In genomic region chr5:148272771-148273170, GRCm38 (mm10) we compare ENCODE assay signal across 33 mouse cellular contexts.
A peak's percentile ranks its signal among the peaks of the same experiment; 100 is the strongest.
DNase-seq lines count a peak whose midpoint lies in the region; ATAC-seq and TF ChIP-seq lines count a peak whose summit lies in the region.
"Had no signal": no experiment of that assay in that cellular context is flagged by ENCODE, and none has a peak within 500 bp of the region (broad histone marks: within the 10 kb centered on the region; RNA-seq: fewer than 3 reads in every experiment).

No protein-coding gene starts in this region.

- peaks cover 11% of the 10 kb centered on the region for H3K36me3 ChIP-seq in heart, embryonic 12.5 days
- peaks cover 11% of the 10 kb centered on the region; the same call in 1 of the 2 replicates for H3K36me3 ChIP-seq in heart, postnatal 0 days (replicated peaks; ENCODE audit: control insufficient read depth, insufficient read depth, low read length)
- no peaks in the 10 kb centered on the region for H3K36me3 ChIP-seq in myocyte (ENCODE audit: control insufficient read depth, insufficient read depth)
- no peaks in the 10 kb centered on the region for H3K36me3 ChIP-seq in forebrain, embryonic 15.5 days
- no peaks in the 10 kb centered on the region for H3K36me3 ChIP-seq in forebrain, embryonic 14.5 days (ENCODE audit: control insufficient read depth, insufficient read depth, low read length)
- H3K36me3 ChIP-seq: embryonic facial prominence, embryonic 10.5 days; embryonic facial prominence, embryonic 15.5 days; hindbrain, embryonic 15.5 days; kidney, embryonic 15.5 days; limb, embryonic 13.5 days; lung, embryonic 15.5 days; midbrain, embryonic 13.5 days; stomach, embryonic 15.5 days had no signal

- H3K9me3 ChIP-seq in heart, embryonic 12.5 days (replicated peaks), result 0 out of 2 replicates have a peak, but pooled peaks cover 2% of the 10 kb centered on the region
- no peaks in the 10 kb centered on the region for H3K9me3 ChIP-seq in heart, postnatal 0 days (replicated peaks; ENCODE audit: control insufficient read depth, low read length)
- H3K9me3 ChIP-seq in forebrain, embryonic 15.5 days, result no peaks in the 10 kb centered on the region
- no peaks in the 10 kb centered on the region for H3K9me3 ChIP-seq in forebrain, embryonic 14.5 days (replicated peaks; ENCODE audit: control insufficient read depth, low read length)
- H3K9me3 ChIP-seq: embryonic facial prominence, embryonic 10.5 days; embryonic facial prominence, embryonic 15.5 days; hindbrain, embryonic 15.5 days; kidney, embryonic 15.5 days; limb, embryonic 13.5 days; lung, embryonic 15.5 days; midbrain, embryonic 13.5 days; stomach, embryonic 15.5 days had no signal

- peak overlapping the region; percentile 24 for H3K4me2 ChIP-seq in heart, embryonic 12.5 days
- H3K4me2 ChIP-seq in heart, postnatal 0 days (ENCODE audit: low read depth, low read length), result 0 out of 2 replicates have a peak overlapping the region, but pooled peaks have one; percentile 15
- H3K4me2 ChIP-seq in myocyte (ENCODE audit: low read depth), result peak overlapping the region; percentile 27
- no peak overlapping the region for H3K4me2 ChIP-seq in forebrain, embryonic 15.5 days (replicated peaks)
- no peak overlapping the region for H3K4me2 ChIP-seq in forebrain, embryonic 14.5 days (ENCODE audit: low read length)
- H3K4me2 ChIP-seq: embryonic facial prominence, embryonic 15.5 days; hindbrain, embryonic 15.5 days; kidney, embryonic 15.5 days; limb, embryonic 13.5 days; liver, embryonic 11.5 days; lung, embryonic 15.5 days; midbrain, embryonic 13.5 days; stomach, embryonic 15.5 days had no signal

- peaks cover 51% of the 10 kb centered on the region for H3K4me1 ChIP-seq in heart, embryonic 12.5 days (replicated peaks)
- H3K4me1 ChIP-seq in heart, postnatal 0 days (ENCODE audit: control insufficient read depth, insufficient read depth), result peaks cover 28% of the 10 kb centered on the region
- no peaks in the 10 kb centered on the region for H3K4me1 ChIP-seq in forebrain, embryonic 15.5 days
- no peaks in the 10 kb centered on the region for H3K4me1 ChIP-seq in forebrain, embryonic 14.5 days (ENCODE audit: control insufficient read depth, insufficient read depth, low read length)
- H3K4me1 ChIP-seq: embryonic facial prominence, embryonic 10.5 days; embryonic facial prominence, embryonic 15.5 days; hindbrain, embryonic 15.5 days; kidney, embryonic 15.5 days; lung, embryonic 15.5 days; megakaryocyte, embryonic 14.5 days; midbrain, embryonic 13.5 days; stomach, embryonic 15.5 days had no signal

- DNase-seq in lung, postnatal 36 days, result peak; percentile 1
- no peak for DNase-seq in lung, postnatal 10 days
- peak; percentile 84 for DNase-seq in heart, postnatal 0 days (ENCODE audit: low spot score)
- no peak for DNase-seq in forebrain, embryonic 14.5 days (ENCODE audit: low spot score)
- no peak for DNase-seq in ovary, adult 18-20 months (ENCODE audit: low spot score)
- DNase-seq: adrenal gland, adult 2 months; adrenal gland, postnatal 36 days; B cell, adult 2 months; cerebellum, adult 2 months; cerebellum, postnatal 25 days; gastrocnemius, adult 2 months; gastrocnemius, postnatal 36 days; kidney, adult 11 months; kidney, postnatal 25 days; retina, postnatal 1 day; right cerebral cortex, postnatal 14 days had no signal

- no peak for TF ChIP-seq POLR2A in myocyte (IDR thresholded peaks at IDR 0.05; ENCODE audit: insufficient read length, low read depth)

- no peak for ATAC-seq in heart, embryonic 12.5 days (ENCODE audit: insufficient number of reproducible peaks, low FRiP score)
- ATAC-seq in heart, postnatal 0 days (ENCODE audit: insufficient read depth, low read depth), result peak; percentile 71
- ATAC-seq in forebrain, embryonic 15.5 days (replicated peaks), result no peak
- ATAC-seq in forebrain, embryonic 14.5 days, result no peak
- ATAC-seq: activated CD4-positive, CD25-positive, alpha-beta regulatory T cell, adult 4 months; forebrain, embryonic 16.5 days; midbrain, embryonic 13.5 days had no signal

- TF ChIP-seq EP300 in heart, postnatal 0 days (IDR thresholded peaks at IDR 0.05; ENCODE audit: low read depth), result no peak; the same call in 1 of the 2 replicates

- H3K79me2 ChIP-seq in myocyte (ENCODE audit: control insufficient read depth, insufficient read depth), result no peaks in the 10 kb centered on the region

- 42% methylated on average over 6 of the region's 6 CpGs for WGBS in heart, embryonic 12.5 days
- WGBS in heart, postnatal 0 days, result 24% methylated on average over 6 of the region's 6 CpGs
- 83% methylated on average over 6 of the region's 6 CpGs for WGBS in forebrain, embryonic 15.5 days
- 95% methylated on average over 6 of the region's 6 CpGs for WGBS in forebrain, embryonic 14.5 days

- no peak overlapping the region for H3K4me3 ChIP-seq in heart, embryonic 12.5 days
- H3K4me3 ChIP-seq in heart, postnatal 0 days (ENCODE audit: low read depth, low read length), result no peak overlapping the region
- no peak overlapping the region for H3K4me3 ChIP-seq in myocyte
- no peak overlapping the region for H3K4me3 ChIP-seq in forebrain, embryonic 15.5 days
- H3K4me3 ChIP-seq in forebrain, embryonic 14.5 days (ENCODE audit: low read depth, low read length), result no peak overlapping the region
- H3K4me3 ChIP-seq: embryonic facial prominence, embryonic 10.5 days; embryonic facial prominence, embryonic 15.5 days; gastrocnemius, adult 2 months; hindbrain, embryonic 15.5 days; kidney, embryonic 15.5 days; left cerebral cortex, adult 2 months; limb, embryonic 13.5 days; lung, embryonic 15.5 days; megakaryocyte, embryonic 14.5 days; midbrain, embryonic 13.5 days; stomach, embryonic 15.5 days had no signal

- no peak for TF ChIP-seq CTCF in heart, postnatal 0 days (IDR thresholded peaks at IDR 0.05; ENCODE audit: low read depth)

- H3ac ChIP-seq in myocyte (ENCODE audit: control insufficient read depth, insufficient read length), result no peak overlapping the region

- H3K9ac ChIP-seq in heart, embryonic 12.5 days, result 0 out of 2 replicates have a peak overlapping the region, but pooled peaks have one; percentile 18
- H3K9ac ChIP-seq in heart, postnatal 0 days (replicated peaks; ENCODE audit: low read depth, low read length), result no peak overlapping the region
- no peak overlapping the region for H3K9ac ChIP-seq in forebrain, embryonic 15.5 days (replicated peaks)
- H3K9ac ChIP-seq in forebrain, embryonic 14.5 days (ENCODE audit: low read length), result no peak overlapping the region
- H3K9ac ChIP-seq: embryonic facial prominence, embryonic 15.5 days; hindbrain, embryonic 15.5 days; kidney, embryonic 15.5 days; limb, embryonic 13.5 days; lung, embryonic 15.5 days; midbrain, embryonic 13.5 days; stomach, embryonic 15.5 days had no signal

- H3K27ac ChIP-seq in heart, embryonic 12.5 days (ENCODE audit: poor library complexity, severe bottlenecking), result peak overlapping the region; percentile 98
- peak overlapping the region; percentile 98 for H3K27ac ChIP-seq in heart, postnatal 0 days (ENCODE audit: low read depth)
- H3K27ac ChIP-seq in forebrain, embryonic 15.5 days (replicated peaks), result no peak overlapping the region
- no peak overlapping the region for H3K27ac ChIP-seq in forebrain, embryonic 14.5 days (ENCODE audit: low read depth, low read length)
- H3K27ac ChIP-seq: embryonic facial prominence, embryonic 10.5 days; embryonic facial prominence, embryonic 15.5 days; gastrocnemius, adult 2 months; hindbrain, embryonic 15.5 days; kidney, embryonic 15.5 days; left cerebral cortex, adult 2 months; limb, embryonic 13.5 days; lung, embryonic 15.5 days; midbrain, embryonic 13.5 days; stomach, embryonic 15.5 days had no signal

- H3K27me3 ChIP-seq in heart, embryonic 12.5 days (replicated peaks), result no peaks in the 10 kb centered on the region
- no peaks in the 10 kb centered on the region for H3K27me3 ChIP-seq in heart, postnatal 0 days (ENCODE audit: control insufficient read depth, insufficient read depth, low read length)
- no peaks in the 10 kb centered on the region for H3K27me3 ChIP-seq in myocyte (ENCODE audit: control insufficient read depth, insufficient read depth, insufficient read length)
- no peaks in the 10 kb centered on the region for H3K27me3 ChIP-seq in forebrain, embryonic 15.5 days
- H3K27me3 ChIP-seq in forebrain, embryonic 14.5 days (replicated peaks; ENCODE audit: control insufficient read depth, insufficient read depth, low read length), result no peaks in the 10 kb centered on the region
- H3K27me3 ChIP-seq: CH12.LX; embryonic facial prominence, embryonic 15.5 days; hindbrain, embryonic 15.5 days; kidney, embryonic 15.5 days; limb, embryonic 13.5 days; lung, embryonic 15.5 days; megakaryocyte, embryonic 14.5 days; midbrain, embryonic 13.5 days; stomach, embryonic 15.5 days had no signal

TF ChIP-seq in myocyte, 11 proteins besides CTCF, POLR2A, EP300 and RAD21:
- TF ChIP-seq TCF12 (IDR thresholded peaks at IDR 0.05; ENCODE audit: insufficient read depth, poor library complexity, severe bottlenecking) (no peak), MYOD1 (IDR thresholded peaks at IDR 0.05; ENCODE audit: control insufficient read depth in 1 of 3, insufficient read length in 2 of 3, low read depth in 2 of 3) (no peak), MYOG (IDR thresholded peaks at IDR 0.05; ENCODE audit: control insufficient read depth in 1 of 3, insufficient read depth in 1 of 3, insufficient read length in 2 of 3, low read depth in 2 of 3) (no peak), TCF3 (IDR thresholded peaks at IDR 0.05; ENCODE audit: insufficient read length, low read depth) (no peak), POLR2AphosphoS2 (IDR thresholded peaks at IDR 0.05; ENCODE audit: insufficient read length, low read depth) (no peak), CEBPB (IDR thresholded peaks at IDR 0.05; ENCODE audit: insufficient read depth, poor library complexity, severe bottlenecking) (no peak), MAX (IDR thresholded peaks at IDR 0.05; ENCODE audit: low read depth) (no peak), SRF (IDR thresholded peaks at IDR 0.05; ENCODE audit: control insufficient read depth, insufficient read length, low read depth) (no peak), E2F4 (IDR thresholded peaks at IDR 0.05; ENCODE audit: insufficient read depth) (no peak), USF1 (IDR thresholded peaks at IDR 0.05; ENCODE audit: low read depth) (no peak), REST (IDR thresholded peaks at IDR 0.05; ENCODE audit: insufficient read depth, insufficient read length) (no peak)

Comparison
In these comparisons a context has a peak if more than half of its experiments do, and no peak if none do; other contexts are left out.
1. DNase-seq: peak in lung, postnatal 36 days (single experiment) and heart, postnatal 0 days (single experiment); none in lung, postnatal 10 days (single experiment), forebrain, embryonic 14.5 days (single experiment) and ovary, adult 18-20 months (single experiment).
2. H3K27ac ChIP-seq: peak in heart, embryonic 12.5 days (single experiment) and heart, postnatal 0 days (single experiment); none in forebrain, embryonic 15.5 days (single experiment) and forebrain, embryonic 14.5 days (single experiment).
3. H3K4me2 ChIP-seq: peak in heart, embryonic 12.5 days (single experiment), heart, postnatal 0 days (single experiment) and myocyte (single experiment); none in forebrain, embryonic 15.5 days (single experiment) and forebrain, embryonic 14.5 days (single experiment).